Mouse (Mus musculus): ENCODE measurements around the gene Synj1. TPM values are rescaled to one million over a fixed set of nuclear protein-coding genes. Genes with fewer than 3 reads are reported as not detected.

Gene Synj1
- total and polyA plus RNA-seq, 2 experiments = 6.2 to 7.5 TPM

DNA sequence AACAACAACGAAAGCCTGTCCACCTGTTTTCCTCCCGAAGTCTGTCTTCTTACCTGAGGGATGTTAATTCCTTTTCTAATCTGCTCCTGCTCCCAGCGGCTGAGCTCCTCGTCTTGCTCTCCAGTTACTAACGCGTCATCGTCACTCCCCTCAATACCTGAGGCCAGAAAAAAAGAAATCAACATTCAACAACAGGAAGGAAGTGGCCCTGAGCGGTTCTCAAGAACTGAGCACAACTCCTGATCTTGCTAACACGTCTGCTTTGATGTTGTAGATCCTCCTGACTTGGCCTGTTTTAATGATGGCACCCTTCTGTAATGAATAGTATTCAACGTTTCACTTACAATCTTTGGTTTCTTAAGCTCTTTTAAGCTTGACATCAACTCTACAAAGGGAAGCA, 24.8 kb upstream of the Synj1 start:
- H3K36me3 ChIP-seq (ENCODE audit: control insufficient read depth, insufficient read depth, low read length) = peaks cover 44% of the 10 kb centered on the region
- no peaks in the 10 kb centered on the region for H3K27me3 ChIP-seq (ENCODE audit: control insufficient read depth, insufficient read depth, low read length)
- H3K4me3 ChIP-seq (ENCODE audit: insufficient read depth, low read depth, low read length) = no peak overlapping the region
- DNase-seq (ENCODE audit: extremely low read depth, low read depth, low spot score) = no peak
- peaks cover 6% of the 10 kb centered on the region; the same call in 1 of the 2 replicates for H3K79me2 ChIP-seq (ENCODE audit: control insufficient read depth, insufficient read depth, low read length)
- H3K27ac ChIP-seq (replicated peaks; ENCODE audit: insufficient read depth, low read depth, low read length) = no peak overlapping the region
- no peak overlapping the region for H3K9ac ChIP-seq (ENCODE audit: low read depth, low read length)
- no peaks in the 10 kb centered on the region for H3K4me1 ChIP-seq (ENCODE audit: control insufficient read depth, insufficient read depth, low read length)
- WGBS = 90% methylated on average over 10 of the region's 10 CpGs
- TF ChIP-seq CTCF (IDR thresholded peaks at IDR 0.05; ENCODE audit: low read depth, low read length) = no peak
- TF ChIP-seq POLR2A (IDR thresholded peaks at IDR 0.05; ENCODE audit: extremely low read depth, insufficient read depth, low read length) = no peak

DNA sequence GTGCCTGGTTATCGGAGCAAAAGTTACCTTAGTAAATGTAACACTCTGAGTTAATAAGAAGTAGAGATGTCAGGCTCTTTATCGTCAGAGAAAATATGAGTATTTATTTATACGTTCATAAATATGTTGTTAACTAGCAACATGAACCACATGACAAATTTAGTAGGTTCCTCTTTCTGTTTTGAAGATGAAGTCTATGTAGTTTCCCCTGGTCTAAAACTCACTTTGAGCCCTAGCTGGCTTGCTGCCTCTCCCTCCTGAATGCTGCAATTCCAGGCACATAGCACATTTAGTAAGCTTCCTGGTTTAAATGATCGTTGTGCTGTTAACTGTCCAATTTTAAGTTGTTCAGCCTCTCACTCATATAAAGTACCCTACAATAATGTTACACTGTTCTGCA, 19.6 kb upstream of the Synj1 start:
- 88% methylated on average over 4 of the region's 4 CpGs for WGBS
- Histone ChIP-seq H3K9ac (ENCODE audit: low read depth, low read length) (no peak overlapping the region), H3K36me3 (ENCODE audit: control insufficient read depth, insufficient read depth, low read length) (peaks cover 61% of the 10 kb centered on the region), H3K79me2 (ENCODE audit: control insufficient read depth, insufficient read depth, low read length) (no peaks in the 10 kb centered on the region), H3K27me3 (ENCODE audit: control insufficient read depth, insufficient read depth, low read length) (no peaks in the 10 kb centered on the region), H3K27ac (replicated peaks; ENCODE audit: insufficient read depth, low read depth, low read length) (no peak overlapping the region), H3K4me1 (ENCODE audit: control insufficient read depth, insufficient read depth, low read length) (no peaks in the 10 kb centered on the region), H3K4me3 (ENCODE audit: insufficient read depth, low read depth, low read length) (no peak overlapping the region)
- DNase-seq (ENCODE audit: extremely low read depth, low read depth, low spot score) = no peak
- TF ChIP-seq CTCF (IDR thresholded peaks at IDR 0.05; ENCODE audit: low read depth, low read length) (no peak), POLR2A (IDR thresholded peaks at IDR 0.05; ENCODE audit: extremely low read depth, insufficient read depth, low read length) (no peak)

DNA sequence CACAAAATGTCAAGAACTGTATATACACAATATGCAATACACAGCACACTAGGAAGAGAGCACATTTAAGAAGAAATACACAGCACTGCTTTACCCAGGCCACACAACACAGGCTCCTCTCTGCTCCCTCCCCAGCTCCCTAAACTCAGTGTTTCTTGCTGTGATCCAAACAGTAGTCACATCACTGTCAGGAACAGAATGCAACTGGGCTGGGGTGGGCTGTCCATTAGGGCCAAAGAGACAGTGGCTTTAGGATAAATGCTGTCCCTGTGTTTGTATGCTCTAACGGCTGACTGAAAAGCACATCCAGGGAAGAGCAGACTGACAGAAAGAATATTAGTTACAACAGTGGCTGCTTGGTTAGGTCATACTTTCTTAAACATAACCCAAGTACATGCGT, 18.8 kb upstream of the Synj1 start:
- H3K36me3 ChIP-seq (ENCODE audit: control insufficient read depth, insufficient read depth, low read length) = peaks cover 63% of the 10 kb centered on the region
- no peaks in the 10 kb centered on the region for H3K27me3 ChIP-seq (ENCODE audit: control insufficient read depth, insufficient read depth, low read length)
- DNase-seq (ENCODE audit: extremely low read depth, low read depth, low spot score) = no peak
- TF ChIP-seq POLR2A (IDR thresholded peaks at IDR 0.05; ENCODE audit: extremely low read depth, insufficient read depth, low read length) = no peak
- no peak for TF ChIP-seq CTCF (IDR thresholded peaks at IDR 0.05; ENCODE audit: low read depth, low read length)
- WGBS = 93% methylated on average over 2 of the region's 2 CpGs
- H3K4me1 ChIP-seq (ENCODE audit: control insufficient read depth, insufficient read depth, low read length) = no peaks in the 10 kb centered on the region
- H3K9ac ChIP-seq (ENCODE audit: low read depth, low read length) = no peak overlapping the region
- H3K79me2 ChIP-seq (ENCODE audit: control insufficient read depth, insufficient read depth, low read length) = no peaks in the 10 kb centered on the region
- no peak overlapping the region for H3K27ac ChIP-seq (replicated peaks; ENCODE audit: insufficient read depth, low read depth, low read length)
- no peak overlapping the region for H3K4me3 ChIP-seq (ENCODE audit: insufficient read depth, low read depth, low read length)

DNA sequence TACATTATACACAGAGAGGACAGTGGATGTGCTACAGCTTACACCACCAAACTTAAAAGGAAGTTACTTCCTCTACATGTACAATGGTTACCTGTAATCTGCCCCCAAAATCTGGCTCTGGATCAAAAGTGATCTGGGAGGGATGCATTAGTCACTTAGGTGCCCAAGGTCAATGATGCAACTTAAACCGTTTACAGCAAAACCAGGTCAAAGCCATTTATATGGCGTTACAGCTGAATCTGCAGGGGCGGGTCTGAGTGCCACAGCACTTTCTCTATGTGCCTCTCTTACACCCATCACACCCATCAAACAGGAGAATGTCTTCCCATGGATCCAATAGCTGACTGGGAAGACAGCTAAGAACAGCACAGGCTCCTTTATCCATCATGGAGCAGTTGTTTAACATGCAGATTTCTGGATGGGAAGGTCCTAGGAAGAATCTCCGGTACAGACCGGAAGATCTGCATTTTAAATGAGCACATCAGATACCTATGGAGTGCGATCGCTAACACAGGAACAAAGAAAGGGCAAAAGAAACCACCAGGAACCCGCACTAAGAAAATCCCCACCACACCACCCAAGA, 18.1 kb upstream of the Synj1 start:
- H3K27ac ChIP-seq (replicated peaks; ENCODE audit: insufficient read depth, low read depth, low read length) = no peak overlapping the region
- H3K4me3 ChIP-seq (ENCODE audit: insufficient read depth, low read depth, low read length) = no peak overlapping the region
- peaks cover 63% of the 10 kb centered on the region for H3K36me3 ChIP-seq (ENCODE audit: control insufficient read depth, insufficient read depth, low read length)
- TF ChIP-seq POLR2A (IDR thresholded peaks at IDR 0.05; ENCODE audit: extremely low read depth, insufficient read depth, low read length) = no peak
- no peak for TF ChIP-seq CTCF (IDR thresholded peaks at IDR 0.05; ENCODE audit: low read depth, low read length)
- H3K79me2 ChIP-seq (ENCODE audit: control insufficient read depth, insufficient read depth, low read length) = no peaks in the 10 kb centered on the region
- no peak for DNase-seq (ENCODE audit: extremely low read depth, low read depth, low spot score)
- 82% methylated on average over 8 of the region's 8 CpGs for WGBS
- no peak overlapping the region for H3K9ac ChIP-seq (ENCODE audit: low read depth, low read length)
- no peaks in the 10 kb centered on the region for H3K27me3 ChIP-seq (ENCODE audit: control insufficient read depth, insufficient read depth, low read length)
- H3K4me1 ChIP-seq (ENCODE audit: control insufficient read depth, insufficient read depth, low read length) = no peaks in the 10 kb centered on the region

DNA sequence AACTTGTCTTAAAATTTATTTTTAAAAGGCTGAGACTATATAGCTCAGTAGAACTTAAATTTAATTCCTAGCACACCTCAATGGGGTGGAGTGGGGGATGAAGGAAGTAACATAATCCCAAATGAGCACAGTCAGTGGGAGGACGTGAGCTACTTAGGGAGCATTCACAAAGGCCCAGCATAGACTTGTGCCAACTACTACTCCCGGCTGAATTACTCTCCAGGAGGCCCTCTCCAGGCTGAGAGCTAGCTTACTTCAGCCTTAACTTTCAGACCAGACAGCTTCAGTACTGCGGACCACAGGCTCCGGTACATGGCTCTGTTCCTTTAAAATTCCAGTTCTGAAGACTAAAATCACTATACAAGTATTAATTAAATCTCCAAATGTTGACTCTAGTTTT, 15.2 kb upstream of the Synj1 start:
- DNase-seq (ENCODE audit: extremely low read depth, low read depth, low spot score) = no peak
- Histone ChIP-seq H3K79me2 (ENCODE audit: control insufficient read depth, insufficient read depth, low read length) (no peaks in the 10 kb centered on the region), H3K4me3 (ENCODE audit: insufficient read depth, low read depth, low read length) (no peak overlapping the region), H3K27ac (replicated peaks; ENCODE audit: insufficient read depth, low read depth, low read length) (no peak overlapping the region), H3K36me3 (ENCODE audit: control insufficient read depth, insufficient read depth, low read length) (peaks cover 61% of the 10 kb centered on the region), H3K9ac (ENCODE audit: low read depth, low read length) (no peak overlapping the region), H3K27me3 (ENCODE audit: control insufficient read depth, insufficient read depth, low read length) (no peaks in the 10 kb centered on the region), H3K4me1 (ENCODE audit: control insufficient read depth, insufficient read depth, low read length) (no peaks in the 10 kb centered on the region)
- no peak for TF ChIP-seq POLR2A (IDR thresholded peaks at IDR 0.05; ENCODE audit: extremely low read depth, insufficient read depth, low read length)
- WGBS = 95% methylated on average over 4 of the region's 4 CpGs

DNA sequence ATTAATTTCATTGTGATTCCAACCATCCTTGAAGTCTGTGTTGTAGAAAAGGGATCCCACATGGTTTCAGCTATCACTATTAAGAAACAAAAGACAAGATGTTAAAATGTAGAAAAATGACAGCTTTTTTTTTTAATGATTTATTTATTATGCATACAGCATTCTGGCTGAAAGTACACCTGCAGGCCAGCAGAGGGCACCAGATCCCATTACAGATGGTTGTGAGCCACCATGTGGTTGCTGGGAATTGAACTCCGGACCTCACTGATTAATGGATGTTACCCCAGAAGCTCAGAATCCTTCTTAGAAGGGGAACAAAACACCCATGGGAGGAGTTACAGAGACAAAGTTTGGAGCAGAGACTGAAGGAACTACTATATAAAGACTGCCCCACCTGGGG, 12.3 kb upstream of the Synj1 start:
- no peak for DNase-seq (ENCODE audit: extremely low read depth, low read depth, low spot score)
- H3K27ac ChIP-seq (replicated peaks; ENCODE audit: insufficient read depth, low read depth, low read length) = no peak overlapping the region
- no peak overlapping the region for H3K4me3 ChIP-seq (ENCODE audit: insufficient read depth, low read depth, low read length)
- no peaks in the 10 kb centered on the region for H3K4me1 ChIP-seq (ENCODE audit: control insufficient read depth, insufficient read depth, low read length)
- H3K36me3 ChIP-seq (ENCODE audit: control insufficient read depth, insufficient read depth, low read length) = peaks cover 64% of the 10 kb centered on the region
- TF ChIP-seq CTCF (IDR thresholded peaks at IDR 0.05; ENCODE audit: low read depth, low read length) (peak; percentile 48; the same call in 1 of the 2 replicates), POLR2A (IDR thresholded peaks at IDR 0.05; ENCODE audit: extremely low read depth, insufficient read depth, low read length) (no peak)
- no peaks in the 10 kb centered on the region for H3K27me3 ChIP-seq (ENCODE audit: control insufficient read depth, insufficient read depth, low read length)
- no peaks in the 10 kb centered on the region for H3K79me2 ChIP-seq (ENCODE audit: control insufficient read depth, insufficient read depth, low read length)
- H3K9ac ChIP-seq (ENCODE audit: low read depth, low read length) = no peak overlapping the region
- 97% methylated on average over 1 of the region's 1 CpGs for WGBS

All from liver, adult 2 months (tissue).